Mouse (Mus musculus): Measurements from ENCODE around the gene Jade1.

The Jade1 gene

GRCm38 (mm10) chr3:41577240-41577639 is 21.7 kb downstream of the Jade1 start:
- no peak for DNase-seq (ENCODE audit: low spot score in 2 of 2)

DNA sequence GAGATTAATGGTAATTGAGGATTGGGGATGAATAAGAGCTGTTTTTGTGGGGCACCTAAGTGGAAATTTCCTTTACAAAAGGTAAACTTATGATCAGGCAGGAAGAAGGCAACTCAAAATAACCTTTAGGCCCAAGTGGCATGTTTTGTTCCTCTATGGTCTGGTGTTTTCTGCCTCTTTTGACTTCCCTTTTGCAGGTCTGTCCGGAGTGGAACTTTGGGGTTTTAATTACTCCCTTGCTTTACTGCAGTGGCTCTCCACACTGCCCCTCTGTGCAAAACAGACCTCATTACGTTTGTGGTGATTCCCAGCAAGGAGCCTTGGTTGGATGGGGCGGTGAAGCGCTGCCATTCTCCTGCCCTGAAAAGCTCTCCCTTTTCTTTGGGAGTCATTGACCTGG is 24.3 kb downstream of the Jade1 start:
- no peak for DNase-seq (ENCODE audit: low spot score in 2 of 2)

- DNase-seq (ENCODE audit: low spot score in 2 of 2) = peak in 1 of 2 experiments; percentile 32
These were observed 25.1 kb downstream of the Jade1 start for GRCm38 (mm10) chr3:41580401-41581323.

DNA sequence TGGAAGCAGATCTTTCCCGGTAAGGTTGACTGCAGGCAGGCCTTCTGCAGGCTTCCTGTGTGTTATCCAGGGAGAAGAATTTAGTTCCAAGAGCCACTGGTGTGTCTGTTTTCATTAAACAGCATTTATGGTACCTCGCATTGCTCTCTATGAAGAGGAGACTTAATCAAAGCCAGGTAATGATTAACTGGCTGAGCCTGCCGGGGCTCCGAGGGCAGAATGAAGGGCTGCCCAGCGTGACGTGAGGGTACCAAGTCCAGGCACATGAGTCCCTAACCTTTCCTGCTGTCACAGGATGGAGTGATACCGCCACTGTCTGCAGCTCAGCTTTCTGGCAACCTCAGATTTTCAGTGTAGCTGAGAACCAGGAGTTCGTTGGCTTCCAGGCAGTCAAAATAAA is 25.9 kb downstream of the Jade1 start:
- DNase-seq (ENCODE audit: low spot score in 2 of 2) = no peak

- no peak for DNase-seq (ENCODE audit: low spot score in 2 of 2)
These were observed 26.7 kb downstream of the Jade1 start for GRCm38 (mm10) chr3:41582256-41582655.

GRCm38 (mm10) chr3:41583092-41583491 is 27.6 kb downstream of the Jade1 start:
- no peak for DNase-seq (ENCODE audit: low spot score in 2 of 2)

GRCm38 (mm10) chr3:41583621-41584020 is 28.1 kb downstream of the Jade1 start:
- DNase-seq (ENCODE audit: low spot score in 2 of 2) = no peak

GRCm38 (mm10) chr3:41585548-41585947 is 30.0 kb downstream of the Jade1 start:
- no peak for DNase-seq (ENCODE audit: low spot score in 2 of 2)

GRCm38 (mm10) chr3:41586330-41586729 is 30.8 kb downstream of the Jade1 start:
- no peak for DNase-seq (ENCODE audit: low spot score in 2 of 2)

DNA sequence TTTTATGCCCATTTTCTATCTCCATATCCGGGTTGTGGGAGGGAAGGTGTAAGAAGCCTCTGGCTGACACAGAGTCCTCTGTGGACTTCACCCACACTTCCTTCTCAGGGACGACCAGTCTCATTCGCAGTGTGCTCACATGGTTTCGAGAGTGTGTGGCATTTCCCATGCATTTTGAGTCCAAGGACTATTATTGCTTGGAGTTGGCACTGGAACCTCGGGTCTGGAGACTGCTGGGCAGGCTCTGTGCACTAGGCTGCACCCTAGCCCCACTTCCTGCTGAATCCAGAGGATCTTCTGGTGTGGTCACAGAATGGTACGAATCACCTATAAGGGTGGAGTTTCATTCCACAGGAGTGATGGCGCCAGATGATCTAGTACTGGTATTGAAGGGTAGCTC is 31.4 kb downstream of the Jade1 start:
- no peak for DNase-seq (ENCODE audit: low spot score in 2 of 2)

DNA sequence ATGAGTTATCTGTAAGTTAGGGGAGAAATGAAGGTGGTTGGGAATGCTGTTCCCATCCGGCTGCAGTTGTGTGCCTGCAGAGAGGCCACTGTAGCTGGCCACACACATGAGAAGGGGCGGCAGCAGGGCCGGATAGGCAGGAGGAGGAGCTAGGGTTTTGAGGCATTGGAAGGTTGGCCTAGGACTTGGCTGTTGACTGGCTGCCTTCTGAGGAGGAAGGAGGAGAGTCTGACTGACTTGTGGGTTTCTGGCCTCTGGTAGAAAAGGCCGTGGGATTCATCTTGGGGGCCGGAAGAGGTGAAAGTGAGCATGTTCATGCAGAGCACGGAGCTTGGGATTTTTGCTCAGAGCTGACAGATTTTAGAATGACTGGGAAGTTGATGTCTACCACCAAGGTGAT is 32.1 kb downstream of the Jade1 start:
- DNase-seq (ENCODE audit: low spot score in 2 of 2) = no peak

DNA sequence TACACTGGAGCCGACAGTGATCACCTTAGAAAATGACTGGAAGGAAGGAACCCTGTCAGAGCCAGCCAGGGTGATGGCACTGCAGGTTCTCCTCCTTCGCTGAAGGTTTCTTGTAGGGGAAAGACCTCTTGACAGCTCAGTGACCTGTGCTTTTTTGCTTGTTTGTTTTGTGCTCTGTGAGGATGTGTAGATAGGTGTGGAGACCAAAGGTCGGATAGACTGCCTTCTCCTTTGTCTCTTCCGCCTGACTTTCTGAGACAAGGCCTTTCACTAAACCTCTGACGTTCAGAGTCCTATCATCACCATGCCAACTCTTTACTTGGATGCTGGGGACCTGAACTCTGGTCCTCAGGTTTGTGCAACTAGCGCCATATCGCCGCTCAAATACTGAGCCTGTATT is 33.0 kb downstream of the Jade1 start:
- no peak for DNase-seq (ENCODE audit: low spot score in 2 of 2)

- no peak for DNase-seq (ENCODE audit: low spot score in 2 of 2)
These were observed 33.8 kb downstream of the Jade1 start for GRCm38 (mm10) chr3:41589246-41589914.

DNA sequence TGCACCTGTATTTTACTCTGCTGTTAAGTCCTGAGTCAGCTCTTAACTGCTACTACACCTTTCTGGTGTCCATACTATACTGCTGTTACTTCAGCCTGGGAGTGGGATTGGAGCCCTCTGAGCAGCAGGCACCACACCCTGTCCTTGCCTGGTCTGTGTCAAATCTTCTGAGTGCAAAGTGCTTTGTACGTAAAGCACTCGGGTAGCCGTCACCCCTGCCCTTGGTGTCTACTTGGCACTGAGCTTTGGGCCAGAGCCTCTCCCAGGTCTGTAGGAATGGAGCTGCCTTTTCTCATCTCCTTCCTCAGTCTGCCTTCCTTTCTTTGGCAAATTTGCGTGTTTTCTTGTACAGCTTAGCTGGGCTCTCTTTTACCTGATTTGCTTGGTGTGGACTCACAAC is 34.5 kb downstream of the Jade1 start:
- DNase-seq (ENCODE audit: low spot score in 2 of 2) = no peak

- no peak for DNase-seq (ENCODE audit: low spot score in 2 of 2)
These were observed 35.4 kb downstream of the Jade1 start for GRCm38 (mm10) chr3:41590695-41591559.

DNA sequence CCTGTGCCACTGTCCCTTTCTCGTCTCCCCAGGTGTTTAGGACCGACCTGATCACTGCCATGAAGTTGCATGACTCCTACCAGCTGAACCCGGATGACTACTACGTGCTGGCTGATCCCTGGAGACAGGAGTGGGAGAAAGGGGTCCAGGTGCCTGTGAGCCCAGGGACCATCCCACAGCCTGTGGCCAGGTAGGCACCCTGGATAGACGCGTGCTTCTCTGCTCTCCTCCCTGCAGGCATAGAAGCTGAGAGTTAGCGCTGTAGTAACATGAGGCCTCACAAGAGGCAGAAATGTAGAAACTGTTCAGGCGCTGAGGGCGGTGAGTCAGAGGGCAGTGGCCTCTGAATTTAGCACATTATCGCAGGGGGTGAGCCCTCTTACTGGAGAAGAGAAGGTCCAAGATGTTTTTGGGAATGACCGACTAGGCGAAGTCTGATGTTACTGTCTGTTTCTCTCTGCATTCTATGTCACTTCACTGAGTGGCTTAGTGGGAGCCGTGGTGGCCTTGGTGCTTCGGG is 36.2 kb downstream of the Jade1 start:
- no peak for DNase-seq (ENCODE audit: low spot score in 2 of 2)

DNA sequence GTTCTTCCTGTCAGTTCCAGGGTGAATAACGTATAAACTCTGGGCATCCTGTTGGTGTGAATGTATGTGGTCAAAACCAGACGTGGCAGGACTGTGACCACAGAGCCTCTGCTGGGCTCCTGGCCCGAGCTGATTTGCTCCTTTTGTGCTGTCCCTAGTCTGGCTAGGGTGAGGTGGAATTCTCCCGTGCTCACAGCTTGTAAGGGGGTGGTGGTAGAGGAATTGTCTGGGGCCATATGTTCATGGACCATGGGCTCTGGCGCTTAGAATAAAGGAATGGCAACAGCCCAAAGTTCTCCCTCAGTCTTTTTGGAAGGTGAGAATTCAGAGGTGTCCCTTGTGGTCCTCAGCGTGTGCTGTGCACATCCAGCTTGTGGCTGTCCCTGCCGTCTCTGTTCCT is 37.3 kb downstream of the Jade1 start:
- no peak for DNase-seq (ENCODE audit: low spot score in 2 of 2)

DNA sequence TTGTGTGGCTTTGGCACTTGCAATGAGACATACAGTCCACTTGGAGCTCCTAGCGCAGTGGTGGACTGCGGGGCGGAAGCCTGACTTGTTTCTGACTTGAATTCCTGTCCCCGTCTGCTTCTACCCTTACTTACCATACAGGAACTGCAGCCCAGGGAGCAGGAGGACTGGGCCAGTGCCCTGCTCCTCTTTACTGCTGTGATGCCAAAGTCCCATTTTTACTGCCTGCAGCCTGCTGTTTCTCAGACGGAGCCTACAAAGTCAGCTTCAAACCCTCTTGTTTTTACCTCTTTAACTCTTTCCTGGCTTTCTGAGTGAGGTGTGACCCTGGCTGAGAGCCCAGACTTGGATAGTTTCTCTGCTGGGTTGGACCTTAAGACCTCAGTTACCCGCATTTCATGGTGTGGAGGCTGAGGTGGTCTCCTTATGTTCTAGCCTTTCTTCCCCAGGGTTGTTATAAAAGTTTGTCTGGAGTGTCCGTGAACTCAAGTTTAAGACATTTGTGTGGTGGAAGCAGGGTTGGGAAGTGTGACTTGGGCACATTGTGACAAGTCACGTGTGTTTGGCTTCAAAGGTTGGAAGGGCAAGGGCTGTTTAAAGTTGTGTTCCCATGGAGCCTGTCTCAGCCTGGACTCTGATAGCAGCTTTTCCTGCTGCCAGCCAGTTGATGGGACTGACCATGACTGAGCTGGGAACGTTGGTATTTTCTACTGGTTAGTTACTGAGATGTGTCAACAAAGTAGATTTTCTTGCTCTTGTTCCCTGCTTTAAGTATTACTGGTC is 38.8 kb downstream of the Jade1 start:
- DNase-seq (ENCODE audit: low spot score in 2 of 2) = no peak

DNA sequence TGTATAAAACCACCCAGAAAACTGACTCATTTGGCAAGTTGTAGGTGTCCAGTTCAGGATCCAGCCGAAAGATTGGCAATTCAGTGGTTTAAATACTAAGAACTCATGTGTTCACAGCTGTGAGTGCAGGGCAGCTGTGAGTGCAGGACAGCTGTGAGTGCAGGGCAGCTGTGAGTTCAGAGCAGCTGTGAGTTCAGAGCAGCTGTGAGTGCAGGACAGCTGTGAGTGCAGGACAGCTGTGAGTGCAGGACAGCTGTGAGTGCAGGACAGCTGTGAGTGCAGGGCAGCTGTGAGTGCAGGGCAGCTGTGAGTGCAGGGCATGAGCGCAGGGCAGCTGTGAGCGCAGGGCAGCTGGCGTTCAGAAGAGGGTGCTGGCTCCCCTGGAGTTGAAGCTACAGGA is 39.5 kb downstream of the Jade1 start:
- DNase-seq (ENCODE audit: low spot score in 2 of 2) = no peak

- DNase-seq (ENCODE audit: low spot score in 2 of 2) = no peak
These were observed 41.5 kb downstream of the Jade1 start for GRCm38 (mm10) chr3:41597036-41597435.

DNA sequence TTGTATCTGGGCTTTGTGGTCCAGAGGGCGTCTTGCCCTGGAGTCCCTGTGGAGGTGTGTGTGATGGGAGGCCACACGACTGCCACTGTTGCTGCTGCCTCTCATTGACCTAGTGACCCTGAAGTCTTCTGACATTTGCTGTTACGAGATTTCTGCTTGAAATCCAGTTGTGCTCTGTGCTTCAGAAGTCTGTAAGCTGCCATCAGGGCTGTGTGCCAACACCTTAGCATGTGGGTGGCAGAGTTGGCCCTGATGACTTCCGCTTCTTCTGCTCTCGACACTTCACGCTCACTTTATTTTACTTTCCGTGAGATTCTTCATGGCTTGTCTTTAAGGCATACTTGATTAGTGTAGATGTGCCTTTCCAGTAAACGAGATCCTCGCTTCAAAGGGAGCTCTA is 42.9 kb downstream of the Jade1 start:
- no peak for DNase-seq (ENCODE audit: low spot score in 2 of 2)
